Mouse (Mus musculus) hindbrain, embryonic 13.5 days (tissue): Measurements from ENCODE around the gene Clcf1. TPM values are rescaled to one million over a fixed set of nuclear protein-coding genes. Genes with fewer than 3 reads are reported as not detected.

Experiments
- ATAC-seq: fragments of 200-750 bp; cut with Nextera tagmentation; 2 replicates; pipeline ENCODE4 v1.8.0; 2017; ENCODE audit warnings: moderate TSS enrichment; ENCODE audit not compliant: low FRiP score
- H3K27ac ChIP-seq: fragments of 300-500 bp; sonication (generic); 2 replicates; pipeline ENCODE4 v1.5.1; 2015; ENCODE audit warnings: inconsistent platforms, mild to moderate bottlenecking, moderate library complexity
- H3K27me3 ChIP-seq: fragments of 300-500 bp; sonication (generic); 2 replicates; pipeline ENCODE4 v1.6.1; 2015; ENCODE audit warnings: mild to moderate bottlenecking, inconsistent platforms
- H3K36me3 ChIP-seq: fragments of 300-500 bp; sonication (generic); 2 replicates; pipeline ENCODE4 v1.6.1; 2015; ENCODE audit warnings: mild to moderate bottlenecking, inconsistent platforms
- H3K4me1 ChIP-seq: fragments of 300-500 bp; sonication (generic); replicated peaks from 2 replicates; pipeline ENCODE4 v1.6.1; 2015; ENCODE audit warnings: inconsistent platforms
- H3K4me2 ChIP-seq: fragments of 300-500 bp; sonication (generic); 2 replicates; pipeline ENCODE4 v1.6.1; 2015; ENCODE audit warnings: inconsistent platforms, mild to moderate bottlenecking, moderate library complexity
- H3K4me3 ChIP-seq: fragments of 300-500 bp; sonication (generic); 2 replicates; pipeline ENCODE4 v1.5.1; 2015; ENCODE audit warnings: mild to moderate bottlenecking, inconsistent platforms
- H3K9ac ChIP-seq: fragments of 300-500 bp; sonication (generic); 2 replicates; pipeline ENCODE4 v1.6.1; 2015; ENCODE audit warnings: mild to moderate bottlenecking, inconsistent platforms
- H3K9me3 ChIP-seq: fragments of 300-500 bp; sonication (generic); 2 replicates; pipeline ENCODE4 v1.6.1; 2016; ENCODE audit warnings: inconsistent platforms
- WGBS: fragments of 180-500 bp; shearing (Covaris S2); methylation state at CpG from one replicate; pipeline ENCODE4 v1.1.7; 2015; 5-methylcytosine and 5-hydroxymethylcytosine counted together
- polyA plus RNA-seq: library from polyadenylated mRNA; unstranded; fragments of >200 nt; fragmentation: Nextera tagmentation; extraction: Ambion mirVana; gene quantifications from 2 replicates; pipeline ENCODE4 v1.2.1, GENCODE M21; 2015

The Clcf1 gene
- polyA plus RNA-seq, 1 experiment from 2014 or later = 0.58 TPM

DNA sequence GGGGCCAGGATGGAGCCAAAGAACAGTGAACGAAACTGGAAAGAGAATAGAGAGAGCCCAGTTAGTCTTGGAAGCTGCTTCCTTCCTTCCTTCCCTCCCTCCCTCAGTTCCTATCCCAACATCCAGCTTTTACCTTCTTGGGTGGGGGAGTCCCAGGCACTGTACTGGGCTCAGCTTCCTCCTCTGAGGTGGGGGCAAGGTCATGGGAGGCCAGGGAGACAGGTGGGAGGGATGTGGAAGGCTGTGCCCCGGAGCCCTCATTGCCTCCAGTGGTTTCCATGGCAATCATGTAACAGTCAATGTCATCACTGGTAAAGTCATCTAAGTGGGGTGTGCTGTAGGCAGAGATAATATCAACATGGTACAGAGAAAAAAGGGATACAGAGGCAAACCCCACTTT, 18.0 kb upstream of the Clcf1 start:
- H3K27me3 ChIP-seq = no peaks in the 10 kb centered on the region
- peaks cover 62% of the 10 kb centered on the region for H3K36me3 ChIP-seq
- no peaks in the 10 kb centered on the region for H3K9me3 ChIP-seq
- H3K9ac ChIP-seq = no peak overlapping the region
- ATAC-seq = no peak
- no peak overlapping the region for H3K4me3 ChIP-seq
- H3K4me1 ChIP-seq = peaks cover 42% of the 10 kb centered on the region
- no peak overlapping the region for H3K4me2 ChIP-seq
- 66% methylated on average over 2 of the region's 2 CpGs for WGBS
- no peak overlapping the region for H3K27ac ChIP-seq

DNA sequence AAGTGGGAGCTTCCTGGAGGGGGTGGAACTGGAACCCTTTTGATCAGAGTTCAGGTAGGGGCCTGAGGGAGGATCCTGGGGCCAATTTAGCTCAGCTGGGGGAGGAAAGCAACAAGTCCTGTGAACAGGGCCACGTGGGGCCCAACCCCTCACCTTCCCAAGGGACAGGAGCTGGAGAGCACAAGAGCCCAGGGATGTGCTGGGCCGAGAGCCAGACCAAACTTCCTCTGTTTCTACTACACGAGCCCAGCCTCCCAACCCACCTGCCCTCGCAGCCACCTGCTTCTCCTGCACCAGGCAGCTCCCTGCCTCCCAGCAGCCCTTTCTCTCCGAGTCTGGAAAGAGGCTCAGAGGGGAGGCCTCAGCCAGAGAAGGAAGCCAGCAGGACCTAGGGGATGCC, 17.5 kb upstream of the Clcf1 start:
- H3K4me2 ChIP-seq = no peak overlapping the region
- H3K27ac ChIP-seq = no peak overlapping the region
- H3K36me3 ChIP-seq = peaks cover 62% of the 10 kb centered on the region
- 54% methylated on average over 5 of the region's 5 CpGs for WGBS
- H3K9ac ChIP-seq = no peak overlapping the region
- no peaks in the 10 kb centered on the region for H3K27me3 ChIP-seq
- ATAC-seq = no peak
- H3K4me3 ChIP-seq = no peak overlapping the region
- H3K9me3 ChIP-seq = no peaks in the 10 kb centered on the region
- H3K4me1 ChIP-seq = peaks cover 40% of the 10 kb centered on the region

DNA sequence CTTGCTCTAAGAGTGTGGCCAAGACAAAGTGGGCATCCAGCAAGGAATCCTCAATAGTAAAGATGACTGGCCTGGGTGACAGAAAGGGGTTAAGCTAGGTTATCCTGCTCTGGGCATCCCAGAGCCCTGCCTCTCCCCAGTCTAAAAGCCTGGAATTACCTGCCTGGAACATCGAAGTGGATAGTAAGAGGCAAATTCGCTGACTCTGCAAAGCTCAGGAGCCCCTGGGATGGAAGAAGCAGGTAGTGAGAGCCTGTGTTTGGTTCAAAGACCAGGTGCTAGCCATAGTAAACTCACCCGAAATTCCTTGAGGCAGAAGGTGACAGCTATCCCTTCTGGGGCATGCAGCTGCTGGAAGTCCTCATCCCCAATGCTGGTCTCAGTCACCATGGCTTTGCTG, 16.9 kb upstream of the Clcf1 start:
- Histone ChIP-seq H3K27ac (no peak overlapping the region), H3K27me3 (no peaks in the 10 kb centered on the region), H3K36me3 (peaks cover 62% of the 10 kb centered on the region), H3K9ac (no peak overlapping the region), H3K4me1 (peaks cover 44% of the 10 kb centered on the region), H3K4me2 (no peak overlapping the region), H3K4me3 (no peak overlapping the region), H3K9me3 (no peaks in the 10 kb centered on the region)
- ATAC-seq = no peak
- WGBS = 72% methylated on average over 3 of the region's 3 CpGs

DNA sequence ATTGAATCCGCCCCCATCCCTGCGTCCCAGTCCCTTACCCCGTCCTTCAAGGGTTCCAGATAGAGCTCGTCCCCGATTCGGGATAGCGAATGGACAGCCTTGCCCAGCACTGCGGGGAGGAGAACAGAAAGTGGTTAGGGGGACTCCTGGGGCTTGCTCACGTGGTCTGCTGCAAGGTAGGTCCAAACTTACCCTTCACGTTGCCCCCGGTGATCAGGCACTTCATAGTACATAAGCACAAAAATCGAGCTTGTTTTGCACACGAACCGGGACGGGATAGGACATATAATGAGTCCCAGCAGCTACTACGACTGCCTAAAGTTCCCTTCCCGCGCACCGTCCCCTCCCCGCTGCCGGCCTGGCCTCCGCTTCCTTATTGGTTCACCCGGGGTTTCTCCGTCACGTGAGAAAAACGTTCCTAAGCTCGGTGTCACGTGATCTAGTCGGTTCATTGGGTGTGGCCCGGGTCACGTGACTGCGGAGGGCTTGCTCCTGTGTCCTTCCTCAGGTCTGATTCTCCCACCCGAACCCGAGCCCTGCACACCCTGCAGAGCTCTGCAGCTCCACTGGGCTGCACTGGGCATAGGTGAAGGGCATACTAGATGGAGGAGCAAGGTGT, 12.6 kb upstream of the Clcf1 start, which contains the start of gene Rad9a:
Gene Rad9a (minus strand): TSS at position 372 of the 619 bp plus-strand sequence.
- no peaks in the 10 kb centered on the region for H3K9me3 ChIP-seq
- peak within 1 kb of the TSS; percentile 64 for H3K4me3 ChIP-seq
- peak within 1 kb of the TSS; percentile 84 for H3K9ac ChIP-seq
- H3K4me1 ChIP-seq = peaks cover 23% of the 10 kb centered on the region
- H3K36me3 ChIP-seq = peaks cover 28% of the 10 kb centered on the region
- peak within 1 kb of the TSS; percentile 94 for H3K4me2 ChIP-seq
- WGBS = under 1% methylated on average over 34 of the region's 34 CpGs
- H3K27me3 ChIP-seq = peaks cover 24% of the 10 kb centered on the region
- peak within 1 kb of the TSS; percentile 56 for H3K27ac ChIP-seq
- ATAC-seq = peak; percentile 82

DNA sequence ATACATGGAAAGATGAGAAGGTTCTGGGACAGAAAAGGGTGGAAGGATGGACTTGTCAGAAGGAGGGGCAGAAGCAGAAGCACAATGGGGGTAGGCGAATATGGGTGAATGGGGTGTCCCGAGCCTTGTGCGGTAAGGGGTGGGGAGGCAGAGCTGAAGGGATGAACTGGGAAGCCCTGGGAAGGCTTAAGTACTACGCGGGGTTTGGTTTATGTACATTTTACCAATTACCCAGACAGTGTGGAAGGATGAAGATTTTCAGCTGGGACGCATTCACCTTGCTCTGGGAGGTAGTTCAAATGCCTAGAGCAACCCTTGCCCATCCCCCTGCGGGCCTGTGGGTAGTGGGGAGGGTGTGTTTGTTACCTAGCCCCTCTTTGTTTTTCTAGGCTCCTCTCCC, 11.9 kb upstream of the Clcf1 start:
- H3K9ac ChIP-seq = peak overlapping the region; percentile 80
- peaks cover 23% of the 10 kb centered on the region for H3K4me1 ChIP-seq
- peaks cover 21% of the 10 kb centered on the region for H3K36me3 ChIP-seq
- peak overlapping the region; percentile 64 for H3K4me3 ChIP-seq
- peaks cover 30% of the 10 kb centered on the region for H3K27me3 ChIP-seq
- WGBS = 28% methylated on average over 7 of the region's 7 CpGs
- H3K4me2 ChIP-seq = peak overlapping the region; percentile 94
- peak; percentile 21; the same call in 1 of the 2 replicates for ATAC-seq
- no peak overlapping the region for H3K27ac ChIP-seq
- H3K9me3 ChIP-seq = no peaks in the 10 kb centered on the region

DNA sequence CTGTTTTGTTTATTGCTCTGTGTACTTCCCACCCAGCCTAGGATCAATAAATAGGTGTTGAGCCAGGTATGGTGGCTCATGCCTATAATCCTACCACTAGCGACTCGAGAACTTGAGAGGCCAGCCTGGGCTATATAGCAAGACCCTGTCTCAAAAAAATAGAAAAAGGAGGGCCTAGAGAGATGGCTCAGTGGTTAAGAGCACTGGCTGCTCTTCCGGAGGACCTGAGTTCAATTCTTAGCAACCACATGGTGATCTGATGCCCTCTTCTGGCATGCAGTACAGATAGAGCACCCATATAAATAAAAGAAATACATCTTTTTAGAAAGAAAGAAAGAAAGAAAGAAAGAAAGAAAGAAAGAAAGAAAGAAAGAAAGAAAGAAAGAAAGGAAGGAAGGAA, 10.9 kb upstream of the Clcf1 start:
- peaks cover 12% of the 10 kb centered on the region for H3K36me3 ChIP-seq
- no peaks in the 10 kb centered on the region for H3K9me3 ChIP-seq
- no peak for ATAC-seq
- H3K27ac ChIP-seq = no peak overlapping the region
- peaks cover 23% of the 10 kb centered on the region for H3K4me1 ChIP-seq
- H3K27me3 ChIP-seq = peaks cover 35% of the 10 kb centered on the region
- no peak overlapping the region for H3K4me3 ChIP-seq
- WGBS = 78% methylated on average over 3 of the region's 3 CpGs
- no peak overlapping the region for H3K9ac ChIP-seq
- 0 out of 2 replicates have a peak overlapping the region, but pooled peaks have one; percentile 94 for H3K4me2 ChIP-seq

DNA sequence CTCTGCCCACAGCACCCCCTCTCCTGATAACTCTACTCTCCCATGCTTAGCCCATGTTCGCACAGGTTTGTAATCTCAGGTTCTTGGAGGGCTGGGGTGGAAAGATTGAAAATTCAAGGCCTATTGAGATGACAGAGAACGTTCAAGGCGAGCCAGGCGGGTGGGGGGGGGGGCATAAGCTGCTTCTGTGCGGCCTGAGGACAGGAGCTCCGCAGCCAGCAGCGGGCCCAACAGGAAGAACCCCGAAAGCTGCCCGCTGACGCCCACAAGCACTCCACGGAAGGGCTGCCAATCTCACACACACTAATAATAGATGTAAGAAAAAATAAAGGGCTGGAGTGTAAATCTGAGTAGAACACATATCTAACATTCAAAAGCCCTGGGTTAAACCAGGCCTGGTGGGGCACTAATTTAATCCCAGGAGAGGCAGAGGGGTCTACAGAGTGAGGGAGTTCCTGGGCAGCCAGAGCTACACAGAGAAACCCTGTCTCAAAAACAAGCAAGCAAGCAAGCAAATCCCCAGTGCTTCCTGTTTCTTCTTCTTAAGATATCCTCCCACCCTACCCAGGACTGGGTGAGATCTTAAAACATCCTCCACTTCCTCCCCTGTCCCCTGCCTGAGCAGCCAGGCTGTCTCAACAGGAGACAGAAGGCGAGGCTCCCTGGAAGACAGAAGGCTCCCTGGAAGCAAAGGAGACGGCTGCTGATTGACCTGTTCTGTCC, 10.3 kb upstream of the Clcf1 start:
- no peak for ATAC-seq
- Histone ChIP-seq H3K4me3 (no peak overlapping the region), H3K9me3 (no peaks in the 10 kb centered on the region), H3K27me3 (peaks cover 41% of the 10 kb centered on the region), H3K27ac (no peak overlapping the region; the same call in 1 of the 2 replicates), H3K9ac (peak overlapping the region; percentile 19; the same call in 1 of the 2 replicates), H3K36me3 (peaks cover 6% of the 10 kb centered on the region; the same call in 1 of the 2 replicates), H3K4me2 (no peak overlapping the region), H3K4me1 (peaks cover 23% of the 10 kb centered on the region)
- 69% methylated on average over 13 of the region's 13 CpGs for WGBS

DNA sequence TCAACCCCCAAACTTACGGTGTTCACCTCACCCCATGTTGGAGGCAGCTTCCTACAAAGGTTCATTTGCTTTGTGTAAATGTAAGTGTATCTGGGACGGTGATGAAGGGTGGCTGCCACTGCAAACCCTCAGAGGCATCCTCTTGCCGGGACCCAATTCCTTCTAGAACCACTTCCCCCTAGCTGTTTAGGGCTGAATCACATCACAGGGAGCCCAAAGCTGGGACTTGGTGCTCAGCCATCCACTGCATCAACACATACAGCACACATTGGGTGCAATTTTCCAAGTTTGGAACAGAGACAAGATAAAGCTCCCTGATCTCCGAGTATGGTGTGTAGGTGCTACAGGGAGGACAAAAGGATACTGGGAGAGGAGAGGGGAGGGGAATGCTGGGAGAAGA, 9.1 kb upstream of the Clcf1 start:
- Histone ChIP-seq H3K27ac (no peak overlapping the region), H3K9me3 (no peaks in the 10 kb centered on the region)
- no peak for ATAC-seq

DNA sequence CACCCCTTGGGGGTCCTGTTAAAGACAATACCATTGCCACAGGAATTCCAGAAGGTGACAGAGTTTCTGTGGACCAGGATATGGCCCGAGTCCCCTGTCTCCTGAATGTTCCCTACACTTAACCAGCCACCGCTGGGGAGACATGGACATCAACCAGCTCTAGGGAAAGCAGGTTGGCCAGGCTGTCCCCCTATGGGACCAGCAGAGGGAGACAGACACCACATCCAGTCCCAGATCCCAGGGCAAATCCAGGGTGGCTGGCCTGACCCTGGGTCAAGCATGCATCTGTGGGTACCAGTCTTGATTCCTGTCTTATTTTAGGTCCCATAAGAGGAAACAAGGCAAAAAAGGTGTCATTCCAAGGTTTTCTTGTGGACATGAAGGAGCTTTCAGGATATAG, 7.1 kb upstream of the Clcf1 start:
- no peak overlapping the region for H3K4me2 ChIP-seq
- H3K4me1 ChIP-seq = peaks cover 7% of the 10 kb centered on the region
- peaks cover 58% of the 10 kb centered on the region for H3K27me3 ChIP-seq
- 0 out of 2 replicates have a peak, but pooled peaks have one; percentile 30 for ATAC-seq
- 0% methylated on average over 2 of the region's 2 CpGs for WGBS
- no peak overlapping the region for H3K9ac ChIP-seq
- no peaks in the 10 kb centered on the region for H3K9me3 ChIP-seq
- H3K27ac ChIP-seq = no peak overlapping the region
- no peak overlapping the region for H3K4me3 ChIP-seq
- no peaks in the 10 kb centered on the region for H3K36me3 ChIP-seq

More for the DNA sequence above, 9.1 kb upstream of the Clcf1 start:
- Histone ChIP-seq H3K4me1 (peaks cover 23% of the 10 kb centered on the region), H3K4me3 (no peak overlapping the region), H3K4me2 (no peak overlapping the region), H3K9ac (no peak overlapping the region), H3K27me3 (peaks cover 43% of the 10 kb centered on the region), H3K36me3 (no peaks in the 10 kb centered on the region)
- 69% methylated on average over 3 of the region's 4 CpGs for WGBS

DNA sequence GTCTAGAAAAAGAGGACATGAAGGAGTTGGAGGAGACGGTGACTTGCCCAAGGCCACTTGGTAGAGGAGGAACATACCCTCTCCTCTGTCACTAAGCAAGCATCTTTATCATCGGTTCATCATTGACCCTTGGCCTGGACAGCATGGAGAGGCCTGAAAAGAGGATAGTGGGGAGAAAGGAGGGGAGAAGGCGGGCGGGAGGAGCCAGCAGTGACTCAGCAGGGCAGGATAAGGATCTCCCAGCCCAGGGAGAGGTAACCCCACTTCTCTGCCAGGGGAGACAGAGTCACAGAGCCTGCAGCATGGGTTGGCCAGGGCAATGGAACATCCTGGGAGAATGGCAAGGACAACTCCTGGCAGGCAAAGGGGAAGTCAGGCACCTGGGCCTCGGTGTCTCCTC, 5.5 kb upstream of the Clcf1 start:
- Histone ChIP-seq H3K36me3 (no peaks in the 10 kb centered on the region), H3K4me1 (peaks cover 10% of the 10 kb centered on the region), H3K4me2 (no peak overlapping the region), H3K27ac (no peak overlapping the region), H3K9ac (no peak overlapping the region), H3K4me3 (no peak overlapping the region), H3K27me3 (peaks cover 74% of the 10 kb centered on the region), H3K9me3 (no peaks in the 10 kb centered on the region)
- WGBS = 80% methylated on average over 5 of the region's 5 CpGs
- no peak for ATAC-seq

DNA sequence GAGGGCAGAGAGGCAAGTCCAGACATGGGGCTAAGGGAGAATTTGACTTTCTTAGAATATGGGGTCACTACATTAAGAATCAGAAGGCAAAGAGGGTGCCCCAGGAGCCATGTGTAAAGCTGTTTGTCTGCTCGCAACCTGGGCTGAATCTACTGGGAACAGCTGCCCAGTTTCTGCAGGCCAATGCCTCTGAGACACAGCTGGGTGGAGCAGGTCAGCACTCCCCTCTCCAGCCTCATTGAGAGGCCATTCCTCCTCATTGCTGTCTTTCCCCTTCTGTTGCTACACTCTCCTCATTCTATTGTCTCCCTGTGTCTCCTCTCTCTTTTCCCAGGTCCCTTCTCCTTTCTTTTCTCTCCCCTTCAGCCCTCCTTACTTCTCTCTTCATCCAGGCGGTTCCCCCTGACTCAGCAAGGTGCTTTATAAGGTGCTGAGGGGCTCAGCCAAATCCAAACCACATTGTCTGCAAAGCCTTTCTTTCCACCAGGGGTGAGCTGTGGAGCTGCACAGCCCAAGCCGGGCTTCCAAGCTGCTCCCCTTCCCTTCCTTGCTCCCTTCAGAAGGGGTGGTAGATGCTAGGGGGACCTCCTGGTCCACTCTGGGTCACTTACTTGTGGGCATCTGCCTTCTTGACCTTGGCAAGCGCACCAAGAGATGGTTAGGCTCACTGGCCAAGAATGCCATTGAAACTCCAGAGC, 2.0 kb upstream of the Clcf1 start:
- H3K4me3 ChIP-seq = no peak overlapping the region
- no peaks in the 10 kb centered on the region for H3K36me3 ChIP-seq
- H3K27ac ChIP-seq = no peak overlapping the region
- no peak overlapping the region; the same call in 1 of the 2 replicates for H3K9ac ChIP-seq
- no peaks in the 10 kb centered on the region for H3K9me3 ChIP-seq
- peaks cover 79% of the 10 kb centered on the region for H3K27me3 ChIP-seq
- no peak overlapping the region for H3K4me2 ChIP-seq
- ATAC-seq = no peak
- H3K4me1 ChIP-seq = peaks cover 42% of the 10 kb centered on the region
- 21% methylated on average over 4 of the region's 4 CpGs for WGBS

DNA sequence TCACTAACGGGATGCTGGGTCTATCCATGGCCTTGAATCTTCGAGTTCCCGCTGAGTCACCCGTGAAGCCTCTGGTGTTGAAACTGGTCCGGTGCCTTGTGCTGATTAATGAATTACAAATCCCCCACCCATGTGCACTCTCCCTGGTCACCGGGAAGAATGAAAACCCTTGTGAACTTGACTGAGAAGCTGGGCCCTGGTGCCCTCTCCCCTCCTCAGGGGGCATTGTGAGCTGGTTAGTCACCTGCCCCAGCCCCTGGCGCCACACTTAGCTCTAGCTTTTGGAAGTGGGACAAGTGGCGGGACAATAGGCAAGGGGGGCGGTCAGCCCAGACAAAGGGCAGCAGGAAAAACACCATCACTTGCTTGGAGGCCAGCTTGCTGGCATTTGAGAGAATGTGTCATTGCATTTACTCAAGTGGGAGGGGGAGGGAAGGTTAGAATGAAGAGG, 489 bp upstream of the Clcf1 start:
- Histone ChIP-seq H3K9ac (peak overlapping the region; percentile 75; the same call in 1 of the 2 replicates), H3K4me1 (peaks cover 44% of the 10 kb centered on the region), H3K27ac (no peak overlapping the region), H3K27me3 (peaks cover 85% of the 10 kb centered on the region), H3K4me2 (peak overlapping the region; percentile 91), H3K36me3 (no peaks in the 10 kb centered on the region), H3K9me3 (no peaks in the 10 kb centered on the region), H3K4me3 (no peak overlapping the region; the same call in 1 of the 2 replicates)
- WGBS = 3% methylated on average over 9 of the region's 9 CpGs
- no peak for ATAC-seq
